Mouse (Mus musculus) lung, postnatal 25 days (tissue): ENCODE data around the gene E130114P18Rik.

Source experiments
- DNase-seq: peaks from one replicate; pipeline ENCODE4 v3.0.0; 2022; ENCODE audit warnings: low spot score

E130114P18Rik gene

GRCm38 (mm10) chr4:97752276-97753010, 25.4 kb downstream of the E130114P18Rik start:
- DNase-seq, result no peak

GRCm38 (mm10) chr4:97751483-97752251, 26.2 kb downstream of the E130114P18Rik start:
- peak; percentile 81 for DNase-seq

DNA sequence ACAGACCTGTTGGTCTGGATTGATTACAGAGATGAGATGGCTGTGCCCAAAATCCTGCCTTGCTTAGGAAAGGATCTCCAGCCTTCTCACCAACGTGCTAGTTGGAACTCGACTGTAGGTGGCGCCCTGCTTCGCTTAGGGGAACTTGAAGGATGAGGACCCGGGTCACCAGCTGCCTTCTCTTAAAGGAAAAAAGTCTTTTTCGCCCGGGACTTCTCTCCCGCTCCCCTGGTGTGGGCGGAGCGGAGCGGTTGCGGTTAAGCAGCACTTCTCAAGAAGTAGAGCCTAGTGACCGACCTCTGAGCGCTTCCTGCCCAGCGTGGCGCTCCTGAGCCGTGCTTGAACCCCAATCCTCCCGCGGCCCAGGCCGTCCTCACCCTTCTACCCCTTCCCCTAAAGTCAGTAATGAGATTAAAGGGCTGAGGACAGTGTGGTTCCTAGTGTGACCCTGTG, 26.8 kb downstream of the E130114P18Rik start:
- peak; percentile 95 for DNase-seq

DNA sequence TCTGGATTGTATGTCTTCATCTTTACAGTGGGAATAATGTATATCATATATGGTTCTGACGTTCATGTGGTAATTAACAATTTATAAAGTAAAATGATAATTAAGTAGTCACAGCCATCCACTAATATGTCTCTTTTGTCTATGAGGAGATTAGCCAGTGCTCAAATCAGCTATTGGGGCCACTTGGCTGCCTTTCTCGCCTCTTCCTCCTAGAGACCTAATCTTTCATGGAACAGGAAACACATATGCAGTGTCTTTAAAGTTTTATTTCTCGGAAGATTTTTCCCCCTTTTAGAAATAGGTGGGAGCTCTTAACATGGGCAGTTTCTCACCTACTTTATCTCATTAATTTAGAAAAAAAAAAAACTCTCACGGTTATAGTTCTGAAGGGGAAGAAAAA, 27.5 kb downstream of the E130114P18Rik start:
- no peak for DNase-seq

DNA sequence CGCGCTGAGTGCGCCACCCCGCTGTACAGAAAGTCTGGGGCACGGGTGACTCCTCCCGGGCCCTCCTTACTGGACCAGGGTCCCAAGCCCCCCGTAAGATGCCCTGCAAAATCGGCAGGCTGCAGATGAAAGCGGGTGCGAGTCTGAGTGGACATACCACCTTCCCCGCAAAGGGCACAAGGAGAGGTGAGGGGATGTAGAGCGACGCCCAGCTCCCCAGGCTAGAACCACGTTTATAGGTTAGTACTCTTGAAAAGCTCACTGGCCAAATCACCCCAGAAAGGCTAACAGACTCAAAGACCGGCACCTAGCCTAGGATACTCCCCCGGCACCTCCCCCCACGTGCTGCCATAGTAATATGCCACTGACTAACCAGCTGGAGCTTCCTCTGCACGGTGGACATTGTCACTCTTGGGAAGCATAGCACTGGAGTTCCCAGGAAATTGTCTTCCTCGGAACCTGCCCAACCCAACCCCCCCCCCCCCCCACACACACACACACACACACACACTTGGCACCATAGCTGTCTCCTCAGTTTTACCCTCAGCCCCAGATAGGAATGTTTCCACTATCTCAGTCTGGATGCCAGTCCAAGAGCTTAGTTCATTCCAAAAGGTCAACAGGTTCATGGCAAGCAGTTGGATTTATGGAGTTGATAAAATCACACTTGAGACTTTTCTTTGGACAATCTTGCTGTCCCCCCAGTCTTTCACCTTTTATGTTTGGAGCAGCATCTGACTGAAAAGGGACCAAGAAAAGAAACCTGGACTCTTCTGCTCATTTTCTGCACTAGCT, 31.6 kb downstream of the E130114P18Rik start:
- no peak for DNase-seq

DNA sequence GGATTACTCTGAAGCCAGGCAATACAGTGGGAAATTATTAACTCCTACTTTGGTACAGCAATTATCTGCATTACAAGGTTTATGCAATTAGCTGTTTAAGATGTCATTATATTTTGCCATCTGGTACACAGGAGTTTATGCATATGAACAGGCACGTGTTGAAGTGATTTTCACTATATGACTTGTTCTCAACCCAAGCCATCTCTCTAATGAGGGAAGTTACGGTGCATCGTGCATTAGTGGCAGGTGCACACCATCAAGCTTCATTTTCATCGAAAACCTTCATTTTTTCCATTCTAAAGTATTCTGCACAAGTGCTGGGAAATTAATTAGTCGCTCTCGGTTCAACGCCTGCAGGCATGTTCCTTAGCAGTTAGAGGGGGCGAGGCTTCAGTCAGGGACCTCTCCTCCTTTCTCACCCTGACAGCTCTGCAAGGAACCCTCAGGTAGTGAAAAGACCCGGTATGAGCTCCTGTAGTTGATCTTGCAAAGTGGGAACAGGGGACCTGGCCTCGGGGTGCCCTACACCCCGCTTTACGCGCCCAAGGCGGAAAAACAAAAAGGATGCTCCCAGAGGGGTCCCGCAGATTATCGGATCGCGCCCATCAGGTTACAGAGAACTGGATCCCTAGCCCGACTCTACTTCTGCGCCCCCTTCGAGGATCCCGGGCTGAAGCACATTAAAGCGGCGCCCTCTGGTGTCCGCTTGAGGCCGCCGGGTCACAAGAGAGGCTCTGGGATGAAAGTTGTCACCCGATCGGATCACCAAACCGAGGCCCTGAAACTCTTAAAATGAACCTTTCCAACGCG, 32.4 kb downstream of the E130114P18Rik start:
- peak; percentile 63 for DNase-seq

DNA sequence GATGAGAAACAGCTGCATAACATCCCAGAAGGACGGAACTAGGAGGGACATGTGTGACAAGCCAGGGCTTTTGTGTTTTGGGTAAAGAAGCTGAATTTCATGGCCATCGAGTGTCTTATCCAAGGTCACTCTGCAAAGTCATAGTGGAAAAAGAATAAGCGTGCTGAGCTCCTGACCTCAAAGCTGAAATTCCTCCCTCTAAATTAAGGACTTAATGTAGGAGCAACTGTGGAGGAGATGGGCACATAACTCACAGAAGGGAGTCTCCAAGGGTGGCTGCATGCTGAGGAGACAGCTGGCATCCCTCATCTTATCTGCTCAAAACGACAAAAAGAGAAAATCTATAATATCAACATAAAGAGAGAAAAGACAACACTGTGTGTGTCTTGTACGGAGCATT, 33.9 kb downstream of the E130114P18Rik start:
- no peak for DNase-seq

DNA sequence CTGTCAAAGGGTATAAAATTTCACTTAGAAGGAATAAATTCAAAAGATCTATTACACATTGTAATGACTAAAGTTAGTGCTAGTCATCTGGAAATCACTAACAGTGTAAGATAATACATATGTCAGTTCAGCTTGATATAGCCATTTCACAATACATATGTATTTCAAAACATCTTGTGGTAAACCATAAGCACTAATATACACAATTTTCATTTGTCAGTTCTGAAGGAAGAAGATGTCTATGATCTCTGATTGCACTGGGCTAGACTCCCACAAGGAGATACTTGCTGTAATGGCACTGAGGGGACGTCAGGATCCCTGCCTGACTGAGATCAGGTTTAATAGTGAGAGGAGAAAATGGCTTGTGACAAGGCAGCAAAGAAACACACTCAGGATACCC, 44.5 kb downstream of the E130114P18Rik start:
- no peak for DNase-seq

DNA sequence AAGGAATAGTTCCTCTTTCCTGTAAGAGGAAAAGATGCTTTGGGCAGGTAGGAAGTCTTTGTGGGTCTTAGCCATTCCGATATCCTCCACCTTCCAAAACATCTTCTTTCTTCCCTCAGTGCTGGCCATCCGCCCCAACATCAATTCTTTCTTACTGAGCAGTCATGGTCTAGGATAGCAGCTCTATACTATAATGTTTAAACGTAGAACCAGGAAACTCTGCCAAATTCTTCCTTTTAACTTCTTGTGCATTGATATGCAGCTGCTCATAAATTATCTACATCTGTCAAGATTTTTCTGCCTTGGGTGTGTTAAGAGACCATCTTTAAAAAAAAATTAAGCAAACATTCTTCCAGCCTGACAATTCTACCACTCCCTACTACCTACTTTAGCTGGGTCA, 47.5 kb downstream of the E130114P18Rik start:
- DNase-seq, result no peak

DNA sequence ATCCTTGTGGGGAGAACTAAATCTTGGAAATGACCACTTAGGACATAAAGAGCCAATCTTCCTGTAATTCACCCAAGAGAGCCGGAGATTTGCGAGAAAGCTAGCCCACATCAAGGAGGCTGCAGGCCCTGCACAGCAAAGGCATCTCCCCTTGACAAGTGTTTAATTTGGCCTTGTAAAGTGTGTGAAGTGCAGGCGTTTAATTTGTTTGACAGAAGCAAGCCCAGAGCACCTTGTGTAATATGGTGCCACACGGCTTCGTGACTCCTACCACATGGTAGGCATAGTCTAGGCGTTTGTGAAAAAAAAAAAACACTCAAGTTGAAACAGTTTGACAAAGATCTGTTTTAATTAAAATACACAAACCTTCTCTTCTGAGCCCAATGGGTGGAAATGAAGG, 47.9 kb downstream of the E130114P18Rik start:
- no peak for DNase-seq

- no peak for DNase-seq
Measured at GRCm38 (mm10) chr4:97728520-97728919, 49.4 kb downstream of the E130114P18Rik start.

DNA sequence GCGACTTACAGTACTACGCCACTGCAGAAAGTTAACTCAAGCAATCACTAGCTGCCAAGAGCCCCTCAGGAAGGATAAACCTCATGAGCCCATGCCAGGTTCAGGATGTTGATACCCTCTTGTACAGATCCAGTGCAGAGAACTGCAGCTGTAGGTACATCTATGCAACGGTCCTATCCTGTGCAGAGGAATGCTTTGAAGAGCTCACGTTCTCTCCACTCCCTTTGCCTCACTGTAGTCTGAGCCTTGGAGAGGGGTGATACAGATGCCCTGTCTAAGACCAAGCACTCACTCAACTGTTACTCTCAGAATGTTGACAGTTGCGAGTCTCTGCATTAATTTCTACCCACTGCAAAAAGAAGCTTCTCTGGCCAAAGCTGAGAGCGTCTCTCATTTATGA, 54.5 kb downstream of the E130114P18Rik start:
- no peak for DNase-seq

GRCm38 (mm10) chr4:97722666-97723065, 55.2 kb downstream of the E130114P18Rik start:
- no peak for DNase-seq

DNA sequence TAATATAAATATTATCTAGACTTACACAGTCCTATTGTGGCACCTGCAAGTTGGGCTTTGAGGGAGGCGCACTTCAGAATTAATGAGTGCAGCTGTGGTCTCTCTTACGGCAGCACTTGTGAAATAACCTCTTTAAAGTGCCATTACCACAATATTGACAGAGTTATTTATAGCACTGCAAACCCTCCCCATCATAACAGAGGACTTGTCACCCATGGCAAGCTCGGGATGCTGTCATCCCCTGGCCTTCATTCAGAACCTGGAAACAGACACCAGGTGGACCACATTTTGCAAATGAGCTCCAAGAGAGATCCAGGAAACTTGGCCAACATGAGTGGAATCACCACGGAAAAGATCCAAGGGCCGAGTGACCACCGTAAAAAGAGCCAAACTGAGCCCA, 63.3 kb downstream of the E130114P18Rik start:
- DNase-seq, result peak; percentile 51

DNA sequence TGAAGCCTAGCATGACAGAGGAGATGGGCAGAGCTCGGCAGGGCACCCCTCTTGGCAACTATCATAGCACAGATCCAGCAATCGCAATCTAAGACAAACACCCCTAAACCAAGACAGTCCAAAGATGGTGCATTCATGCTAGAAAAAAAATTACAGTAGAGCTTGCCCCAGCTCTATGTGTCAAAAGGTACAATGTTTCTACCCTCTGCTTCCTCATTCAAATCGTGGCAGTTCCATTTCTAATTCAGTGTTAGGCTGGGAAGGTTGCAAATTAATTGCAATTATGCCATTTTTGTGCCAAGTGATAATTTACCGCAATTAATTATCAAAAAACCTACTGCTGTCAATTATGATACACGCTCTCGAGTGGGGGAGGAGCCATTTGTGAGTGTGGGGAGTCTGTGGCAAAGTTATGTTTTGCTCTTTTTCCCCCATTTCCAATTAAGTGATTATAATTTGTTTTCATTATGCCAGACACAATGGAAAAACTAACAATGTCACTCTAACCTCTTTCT, 63.7 kb downstream of the E130114P18Rik start:
- no peak for DNase-seq

DNA sequence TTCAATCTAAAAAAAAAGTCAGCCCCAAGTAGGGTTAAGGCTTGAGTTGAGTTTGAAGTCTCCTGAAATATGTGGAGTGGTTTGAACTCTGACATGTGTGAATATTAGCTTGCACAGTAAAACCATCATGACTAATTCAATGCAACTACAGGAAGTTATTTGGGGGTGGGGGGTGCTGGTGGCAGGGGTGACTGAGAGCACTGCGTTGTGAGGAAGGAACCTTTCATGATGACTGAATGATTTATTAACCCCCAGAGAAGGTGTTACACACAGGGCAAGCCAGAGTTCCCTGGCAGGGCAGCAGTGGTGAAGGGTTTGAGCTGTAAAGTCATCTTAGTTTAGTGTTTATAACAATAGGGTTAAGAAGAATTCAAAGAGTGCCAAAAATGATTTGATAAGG, 65.3 kb downstream of the E130114P18Rik start:
- DNase-seq, result no peak

- no peak for DNase-seq
Measured at GRCm38 (mm10) chr4:97710048-97710765, 67.7 kb downstream of the E130114P18Rik start.

DNA sequence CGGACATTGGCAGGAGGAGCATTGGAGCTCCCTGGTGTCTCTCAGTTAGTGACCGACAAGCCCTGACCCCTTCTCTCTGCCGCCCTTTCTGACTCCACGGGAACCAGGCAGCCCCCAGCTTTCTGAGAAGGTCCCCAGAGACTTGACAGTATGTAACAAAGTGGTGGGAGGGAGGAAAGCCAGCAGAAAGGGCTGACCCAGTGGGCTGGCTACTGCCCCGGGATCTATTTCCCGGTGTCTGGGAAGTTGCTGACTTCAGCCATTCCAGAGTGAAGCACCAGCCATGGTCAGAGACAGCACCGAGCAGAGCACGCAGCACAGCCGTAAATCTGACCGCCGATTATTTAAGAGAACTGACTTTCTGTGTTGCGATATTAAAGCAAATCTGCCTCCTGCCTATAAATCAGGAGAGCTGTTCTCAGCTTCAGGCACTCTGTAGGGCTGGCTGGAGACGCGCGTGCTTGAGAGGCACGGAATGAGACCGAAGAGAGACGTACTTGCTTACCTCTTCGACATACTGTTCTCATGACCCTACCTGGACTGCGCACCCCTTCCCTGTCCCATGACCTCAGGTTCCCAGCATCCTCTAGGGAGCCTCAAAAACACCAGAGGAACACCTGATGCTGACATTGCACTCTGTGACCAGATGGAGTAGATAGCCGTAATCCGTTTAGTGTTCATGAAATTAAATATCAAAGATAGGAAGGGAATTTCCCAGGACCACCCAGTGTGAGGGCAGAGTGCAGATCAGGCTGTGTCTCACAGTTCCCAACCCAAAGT, 70.3 kb downstream of the E130114P18Rik start:
- DNase-seq, result no peak

- DNase-seq, result no peak
Measured at GRCm38 (mm10) chr4:97696684-97697615, 80.9 kb downstream of the E130114P18Rik start.
